Mouse (Mus musculus) hindbrain, postnatal 0 days (tissue): Measurements from ENCODE around the gene Ankrd52. TPM values are rescaled to one million over a fixed set of nuclear protein-coding genes. Genes with fewer than 3 reads are reported as not detected.
"Not testable (repeated sequence)": the region's sequence is repeated elsewhere in the genome, so short reads cannot be mapped to it uniquely, and the experiment has no call there.

Experiments used
- ATAC-seq: fragments of 200-750 bp; cut with Nextera tagmentation; 2 replicates; pipeline ENCODE4 v1.8.0; 2017; ENCODE audit warnings: mild to moderate bottlenecking, moderate TSS enrichment, moderate library complexity
- DNase-seq: peaks from one replicate; pipeline ENCODE4 v3.0.0-alpha.2; 2015; ENCODE audit warnings: low spot score
- H3K27ac ChIP-seq: fragments of 300-500 bp; sonication (generic); 2 replicates; pipeline ENCODE4 v1.5.1; 2014; ENCODE audit warnings: mild to moderate bottlenecking
- H3K27me3 ChIP-seq: fragments of 300-500 bp; sonication (generic); 2 replicates; pipeline ENCODE4 v1.6.1; 2014; ENCODE audit warnings: low read length, mixed read lengths; ENCODE audit not compliant: insufficient read depth
- H3K36me3 ChIP-seq: fragments of 300-500 bp; sonication (generic); 2 replicates; pipeline ENCODE4 v1.6.1; 2014; ENCODE audit warnings: low read length, mixed read lengths; ENCODE audit not compliant: insufficient read depth
- H3K4me1 ChIP-seq: fragments of 300-500 bp; sonication (generic); 2 replicates; pipeline ENCODE4 v1.6.1; 2014; ENCODE audit warnings: antibody characterized with exemption, low read length, mixed read lengths; ENCODE audit not compliant: insufficient read depth
- H3K4me2 ChIP-seq: fragments of 300-500 bp; sonication (generic); 2 replicates; pipeline ENCODE4 v1.6.1; 2014; ENCODE audit warnings: low read depth, mild to moderate bottlenecking, low read length, moderate library complexity, mixed read lengths
- H3K4me3 ChIP-seq: fragments of 300-500 bp; sonication (generic); 2 replicates; pipeline ENCODE4 v1.5.1; 2014; ENCODE audit warnings: low read length
- H3K9ac ChIP-seq: fragments of 300-500 bp; sonication (generic); replicated peaks from 2 replicates; pipeline ENCODE4 v1.6.1; 2014; ENCODE audit warnings: mild to moderate bottlenecking, low read length, moderate library complexity, mixed read lengths
- H3K9me3 ChIP-seq: fragments of 300-500 bp; sonication (generic); 2 replicates; pipeline ENCODE4 v1.6.1; 2016; ENCODE audit warnings: low read length, mixed read lengths
- CTCF ChIP-seq: IDR thresholded peaks from 2 replicates; pipeline ENCODE4 v1.5.1; 2016; ENCODE audit warnings: antibody characterized with exemption, control low read depth, low read depth
- WGBS: fragments of 180-500 bp; shearing (Covaris S2); extraction: QIAGEN DNeasy Blood & Tissue Kit; methylation state at CpG from one replicate; pipeline ENCODE4 v1.1.7; 2014; 5-methylcytosine and 5-hydroxymethylcytosine counted together
- polyA plus RNA-seq: library from polyadenylated mRNA; unstranded; fragments of >200 nt; fragmentation: Nextera tagmentation; extraction: Ambion mirVana; gene quantifications from 2 replicates; pipeline ENCODE4 v1.2.1, GENCODE M21; 2015
- total RNA-seq: library from RNA; depleted of rRNA; stranded (reverse); fragments of >200 nt; gene quantifications from 2 replicates; pipeline ENCODE4 v1.2.3, GENCODE M21; 2014; rRNA removed

The Ankrd52 gene
- total RNA-seq (38.8 and 39.5 TPM in 2 replicates), polyA plus RNA-seq (9.1 and 10.6 TPM in 2 replicates)

DNA sequence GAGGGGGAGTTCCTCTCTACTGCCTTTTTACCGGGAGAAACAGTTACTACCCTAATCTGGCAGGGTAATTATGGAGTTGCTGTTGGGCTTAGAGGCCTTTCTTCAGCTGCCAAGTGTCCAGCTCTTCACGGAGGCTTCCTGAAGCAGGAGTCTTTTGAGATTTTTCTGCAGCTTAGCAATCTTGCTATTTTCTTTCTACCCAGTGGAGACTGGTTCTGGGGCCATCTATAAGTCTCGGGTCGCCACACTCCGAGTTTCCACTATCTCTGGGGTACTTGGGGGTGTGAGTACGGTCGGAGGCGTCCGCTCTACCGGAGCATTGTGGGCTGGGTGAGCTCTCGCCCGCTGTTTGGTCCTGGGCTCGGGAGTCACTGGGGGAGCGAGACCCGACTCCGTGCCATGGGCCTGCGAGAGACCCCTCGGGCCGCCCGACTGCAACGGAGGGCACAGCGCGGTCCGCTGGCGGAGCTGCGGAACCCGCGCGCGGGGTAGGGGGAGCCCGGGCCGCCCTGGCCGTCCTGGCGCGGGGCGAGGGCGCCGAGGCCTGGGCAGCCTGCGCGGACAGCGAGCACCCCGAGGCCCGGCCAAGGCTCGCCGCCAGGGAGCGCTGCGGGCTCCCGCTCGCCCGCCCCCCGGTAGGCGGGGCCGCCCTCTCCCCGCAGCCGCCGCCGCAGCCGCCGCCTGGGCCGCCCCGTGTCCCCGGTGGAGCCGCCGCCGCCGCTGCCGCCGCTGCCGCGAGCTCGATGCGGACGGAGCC lies at the start of gene Ankrd52:
Gene Ankrd52 (plus strand): TSS at position 661 of the 757 bp plus-strand sequence.
- ATAC-seq (peak; percentile 88), DNase-seq (peak; percentile 91)
- H3K9ac ChIP-seq = peak within 1 kb of the TSS; percentile 99
- H3K27me3 ChIP-seq = no peaks in the 10 kb centered on the region
- peaks cover 17% of the 10 kb centered on the region for H3K4me1 ChIP-seq
- H3K4me3 ChIP-seq = peak within 1 kb of the TSS; percentile 96
- WGBS = under 1% methylated on average over 54 of the region's 73 CpGs
- peak within 1 kb of the TSS; percentile 75 for H3K4me2 ChIP-seq
- H3K27ac ChIP-seq = peak within 1 kb of the TSS; percentile 98
- peak; percentile 16; the same call in 1 of the 2 replicates for TF ChIP-seq CTCF
- peaks cover 15% of the 10 kb centered on the region for H3K36me3 ChIP-seq
- H3K9me3 ChIP-seq = no peaks in the 10 kb centered on the region

DNA sequence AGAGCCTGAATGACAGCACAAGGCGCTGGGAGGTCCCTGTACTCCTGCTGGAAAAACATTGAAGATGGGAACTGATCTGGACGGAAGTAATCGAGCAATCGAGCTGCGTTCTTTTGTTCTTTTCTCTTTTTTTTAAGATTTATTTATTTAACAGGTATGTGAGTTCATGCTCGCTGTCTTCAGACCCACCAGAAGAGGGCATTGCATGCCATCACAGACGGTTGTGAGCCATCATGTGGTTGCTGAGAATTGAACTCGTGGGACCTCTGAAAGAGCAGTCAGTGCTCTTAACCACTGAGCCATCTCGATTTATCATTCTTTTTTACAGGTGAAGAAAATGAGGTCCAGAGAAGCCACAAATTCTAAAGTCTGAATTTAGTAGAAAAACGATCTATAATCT lies 49.3 kb upstream of the Ankrd52 start:
- Histone ChIP-seq H3K36me3 (peaks cover 20% of the 10 kb centered on the region), H3K4me2 (no peak overlapping the region), H3K9me3 (no peaks in the 10 kb centered on the region), H3K4me3 (no peak overlapping the region), H3K27me3 (no peaks in the 10 kb centered on the region), H3K4me1 (peaks cover 11% of the 10 kb centered on the region; the same call in 1 of the 2 replicates), H3K9ac (no peak overlapping the region), H3K27ac (no peak overlapping the region)
- ATAC-seq (no peak), DNase-seq (no peak)
- peak; percentile 20; the same call in 1 of the 2 replicates for TF ChIP-seq CTCF
- WGBS = 88% methylated on average over 10 of the region's 10 CpGs

DNA sequence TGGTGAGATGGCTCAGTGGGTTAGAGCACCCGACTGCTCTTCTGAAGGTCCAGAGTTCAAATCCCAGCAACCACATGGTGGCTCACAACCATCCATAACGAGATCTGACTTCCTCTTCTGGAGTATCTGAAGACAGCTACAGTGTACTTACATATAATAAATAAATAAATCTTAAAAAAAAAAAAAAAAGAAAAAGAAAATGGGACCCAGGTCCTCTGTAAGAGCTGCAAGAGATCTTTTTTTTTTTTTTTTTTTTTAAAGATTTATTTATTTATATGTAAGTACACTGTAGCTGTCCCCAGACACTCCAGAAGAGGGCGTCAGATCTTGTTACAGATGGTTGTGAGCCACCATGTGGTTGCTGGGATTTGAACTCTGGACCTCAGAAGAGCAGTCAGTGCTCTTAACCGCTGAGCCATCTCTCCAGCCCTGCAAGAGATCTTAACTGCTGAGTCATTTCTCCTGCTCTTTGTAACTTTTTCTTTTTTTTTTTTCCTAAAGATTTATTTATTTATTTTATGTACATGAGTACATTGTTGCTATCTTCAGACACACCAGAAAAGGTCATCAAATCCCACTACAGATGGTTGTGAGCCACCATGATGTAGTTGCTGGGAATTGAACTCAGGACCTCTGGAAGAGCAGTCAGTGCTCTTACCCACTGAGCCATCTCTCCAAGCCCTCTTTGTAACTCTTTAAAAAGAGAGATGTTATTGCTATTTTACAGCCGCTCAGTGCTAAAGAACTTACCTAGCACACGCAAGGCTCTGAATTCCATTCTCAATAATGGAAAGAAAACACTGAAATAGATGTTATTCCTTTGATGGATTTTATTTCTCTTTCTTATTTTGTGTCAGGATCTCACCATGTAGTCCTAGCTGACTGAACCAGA lies 44.3 kb upstream of the Ankrd52 start:
- ATAC-seq, H3K9me3 ChIP-seq, H3K9ac ChIP-seq, H3K27ac ChIP-seq, H3K36me3 ChIP-seq, H3K4me1 ChIP-seq, H3K4me2 ChIP-seq, DNase-seq, H3K4me3 ChIP-seq, H3K27me3 ChIP-seq: not testable (repeated sequence)
- WGBS = 72% methylated on average over 6 of the region's 6 CpGs

DNA sequence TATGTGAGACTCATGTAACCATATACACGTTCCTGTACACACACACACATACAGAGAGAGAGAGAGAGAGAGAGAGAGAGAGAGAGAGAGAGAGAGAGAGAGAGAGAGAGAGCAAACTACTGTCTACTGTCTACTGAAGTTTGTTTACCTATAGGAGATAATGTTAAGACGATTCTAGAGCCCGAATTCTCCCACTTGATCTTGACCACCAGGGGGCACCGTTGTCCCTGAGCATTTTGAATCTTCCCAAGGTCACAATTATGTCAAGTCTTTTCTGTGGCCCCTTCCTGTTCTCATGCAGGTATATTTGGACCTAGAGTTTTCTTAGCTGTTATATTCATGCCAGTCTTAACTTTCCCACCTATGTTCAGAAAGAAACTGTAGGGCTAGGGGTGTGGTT lies 41.3 kb upstream of the Ankrd52 start:
- under 1% methylated on average over 4 of the region's 4 CpGs for WGBS
- no peak for ATAC-seq
- DNase-seq = peak; percentile 76
- Histone ChIP-seq H3K4me2 (no peak overlapping the region), H3K9me3 (no peaks in the 10 kb centered on the region), H3K36me3 (no peaks in the 10 kb centered on the region), H3K27ac (no peak overlapping the region), H3K4me1 (peaks cover 7% of the 10 kb centered on the region; the same call in 1 of the 2 replicates), H3K9ac (no peak overlapping the region), H3K27me3 (no peaks in the 10 kb centered on the region), H3K4me3 (no peak overlapping the region)
- TF ChIP-seq CTCF = peak; percentile 83

DNA sequence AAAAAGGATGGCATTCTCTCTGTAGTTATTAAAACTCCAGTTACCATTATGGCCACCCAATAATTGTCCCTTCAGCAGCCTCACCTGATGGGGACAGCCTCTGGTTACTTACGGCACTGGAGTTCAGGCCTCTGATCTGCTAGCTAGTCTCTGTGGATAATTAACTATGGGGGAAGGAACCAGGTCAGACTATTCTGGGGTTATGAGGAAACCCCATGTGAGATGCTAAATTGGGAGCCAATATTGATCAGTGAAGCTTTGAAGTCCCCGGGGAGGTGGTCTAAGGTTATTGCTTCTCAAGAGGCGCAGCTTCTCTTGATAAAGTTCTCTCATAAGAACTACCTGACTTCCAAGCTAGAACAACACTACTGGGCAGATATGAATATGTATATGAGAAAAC lies 40.7 kb upstream of the Ankrd52 start:
- Histone ChIP-seq H3K27ac (no peak overlapping the region), H3K4me3 (no peak overlapping the region), H3K36me3 (no peaks in the 10 kb centered on the region), H3K4me1 (peaks cover 7% of the 10 kb centered on the region; the same call in 1 of the 2 replicates), H3K27me3 (no peaks in the 10 kb centered on the region), H3K9me3 (no peaks in the 10 kb centered on the region), H3K9ac (no peak overlapping the region), H3K4me2 (no peak overlapping the region)
- WGBS = 96% methylated on average over 3 of the region's 3 CpGs
- no peak for TF ChIP-seq CTCF
- DNase-seq (no peak), ATAC-seq (no peak)

DNA sequence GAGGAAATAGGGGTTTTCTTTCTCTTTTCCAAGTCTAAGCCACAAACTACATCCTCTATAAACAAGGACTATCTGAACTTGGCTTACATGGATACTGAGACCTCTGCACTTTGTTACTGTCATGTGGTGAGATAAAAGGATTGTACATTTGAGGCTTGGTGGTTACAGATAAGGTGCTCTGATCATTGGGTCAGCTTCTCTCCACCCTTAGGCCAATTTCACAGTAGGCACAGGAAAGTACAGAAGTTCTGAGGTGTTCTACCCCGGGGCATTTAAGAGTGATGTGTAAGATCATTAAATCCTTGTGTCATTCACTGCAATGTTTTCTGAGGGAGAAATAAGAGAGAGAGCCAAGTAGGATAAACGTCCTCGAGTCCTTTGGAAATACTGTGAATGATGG lies 40.3 kb upstream of the Ankrd52 start:
- 87% methylated on average over 3 of the region's 3 CpGs for WGBS
- Histone ChIP-seq H3K36me3 (no peaks in the 10 kb centered on the region), H3K9me3 (no peaks in the 10 kb centered on the region), H3K9ac (no peak overlapping the region), H3K27ac (peak overlapping the region; percentile 95; the same call in 1 of the 2 replicates), H3K27me3 (no peaks in the 10 kb centered on the region), H3K4me1 (peaks cover 10% of the 10 kb centered on the region; the same call in 1 of the 2 replicates), H3K4me3 (no peak overlapping the region), H3K4me2 (no peak overlapping the region)
- ATAC-seq (no peak), DNase-seq (no peak)
- TF ChIP-seq CTCF = no peak
